Mouse (Mus musculus): ENCODE data around the gene Nr1h4. TPM values are rescaled to one million over a fixed set of nuclear protein-coding genes. Genes with fewer than 3 reads are reported as not detected.
"Not testable (repeated sequence)": the region's sequence is repeated elsewhere in the genome, so short reads cannot be mapped to it uniquely, and the experiment has no call there.

Nr1h4 gene
- total RNA-seq (2014; fragmentation: Nextera tagmentation) (not detected in 2 replicates), total RNA-seq (2017) (not detected in 2 replicates)

- no peak for ATAC-seq (replicated peaks; ENCODE audit: poor library complexity, severe bottlenecking)
These were observed at the start of gene Nr1h4 for GRCm38 (mm10) chr10:89532929-89533727. TSS of gene Nr1h4 (minus strand) at chr10:89533585.

- ATAC-seq (replicated peaks; ENCODE audit: poor library complexity, severe bottlenecking), result no peak
These were observed 45.4 kb upstream of the Nr1h4 start for GRCm38 (mm10) chr10:89578801-89579200.

- ATAC-seq (replicated peaks; ENCODE audit: poor library complexity, severe bottlenecking), result no peak
These were observed 44.3 kb upstream of the Nr1h4 start for GRCm38 (mm10) chr10:89577666-89578065.

GRCm38 (mm10) chr10:89573421-89573820, 40.0 kb upstream of the Nr1h4 start:
- ATAC-seq (replicated peaks; ENCODE audit: poor library complexity, severe bottlenecking), result no peak

- no peak for ATAC-seq (replicated peaks; ENCODE audit: poor library complexity, severe bottlenecking)
These were observed 39.6 kb upstream of the Nr1h4 start for GRCm38 (mm10) chr10:89572946-89573345.

GRCm38 (mm10) chr10:89567391-89567790, 34.0 kb upstream of the Nr1h4 start:
- no peak for ATAC-seq (replicated peaks; ENCODE audit: poor library complexity, severe bottlenecking)

- ATAC-seq (replicated peaks; ENCODE audit: poor library complexity, severe bottlenecking), result no peak
These were observed 32.1 kb upstream of the Nr1h4 start for GRCm38 (mm10) chr10:89565301-89566022.

GRCm38 (mm10) chr10:89562113-89562512, 28.7 kb upstream of the Nr1h4 start:
- ATAC-seq (replicated peaks; ENCODE audit: poor library complexity, severe bottlenecking), result peak; percentile 59

GRCm38 (mm10) chr10:89559351-89559750, 26.0 kb upstream of the Nr1h4 start:
- no peak for ATAC-seq (replicated peaks; ENCODE audit: poor library complexity, severe bottlenecking)

GRCm38 (mm10) chr10:89554885-89555284, 21.5 kb upstream of the Nr1h4 start:
- ATAC-seq (replicated peaks; ENCODE audit: poor library complexity, severe bottlenecking), result not testable (repeated sequence)

- ATAC-seq (replicated peaks; ENCODE audit: poor library complexity, severe bottlenecking), result not testable (repeated sequence)
These were observed 20.5 kb upstream of the Nr1h4 start for GRCm38 (mm10) chr10:89553855-89554254.

GRCm38 (mm10) chr10:89553015-89553414, 19.6 kb upstream of the Nr1h4 start:
- ATAC-seq (replicated peaks; ENCODE audit: poor library complexity, severe bottlenecking), result no peak

GRCm38 (mm10) chr10:89551657-89552056, 18.3 kb upstream of the Nr1h4 start:
- ATAC-seq (replicated peaks; ENCODE audit: poor library complexity, severe bottlenecking), result no peak

GRCm38 (mm10) chr10:89548028-89548427, 14.6 kb upstream of the Nr1h4 start:
- ATAC-seq (replicated peaks; ENCODE audit: poor library complexity, severe bottlenecking), result no peak

GRCm38 (mm10) chr10:89546989-89547388, 13.6 kb upstream of the Nr1h4 start:
- ATAC-seq (replicated peaks; ENCODE audit: poor library complexity, severe bottlenecking), result no peak

GRCm38 (mm10) chr10:89543867-89544266, 10.5 kb upstream of the Nr1h4 start:
- no peak for ATAC-seq (replicated peaks; ENCODE audit: poor library complexity, severe bottlenecking)

GRCm38 (mm10) chr10:89542321-89542720, 8.9 kb upstream of the Nr1h4 start:
- no peak for ATAC-seq (replicated peaks; ENCODE audit: poor library complexity, severe bottlenecking)

- no peak for ATAC-seq (replicated peaks; ENCODE audit: poor library complexity, severe bottlenecking)
These were observed 934 bp downstream of the Nr1h4 start for GRCm38 (mm10) chr10:89532451-89532850.

- peak; percentile 47 for ATAC-seq (replicated peaks; ENCODE audit: poor library complexity, severe bottlenecking)
These were observed 1.4 kb downstream of the Nr1h4 start for GRCm38 (mm10) chr10:89531976-89532375.

- ATAC-seq (replicated peaks; ENCODE audit: poor library complexity, severe bottlenecking), result no peak
These were observed 2.2 kb downstream of the Nr1h4 start for GRCm38 (mm10) chr10:89531194-89531634.

- no peak for ATAC-seq (replicated peaks; ENCODE audit: poor library complexity, severe bottlenecking)
These were observed 6.3 kb downstream of the Nr1h4 start for GRCm38 (mm10) chr10:89527054-89527453.

All from granulocyte monocyte progenitor cell, adult 5-6 weeks (primary cell).